Mouse (Mus musculus) liver, embryonic 16.5 days (tissue): Measurements from ENCODE around the gene Tgfb2. TPM values are rescaled to one million over a fixed set of nuclear protein-coding genes. Genes with fewer than 3 reads are reported as not detected.

Experiments used
- ATAC-seq: fragments of 200-750 bp; cut with Nextera tagmentation; 2 replicates; pipeline ENCODE4 v1.8.0; 2017; ENCODE audit warnings: low read depth, mild to moderate bottlenecking, moderate number of reproducible peaks, moderate library complexity
- H3K27ac ChIP-seq: fragments of 300-500 bp; sonication (generic); 2 replicates; pipeline ENCODE4 v1.5.1; 2014; ENCODE audit warnings: mild to moderate bottlenecking, low read length
- H3K27me3 ChIP-seq: fragments of 300-500 bp; sonication (generic); 2 replicates; pipeline ENCODE4 v1.6.1; 2014; ENCODE audit warnings: low read depth, low read length, mixed read lengths; ENCODE audit not compliant: control insufficient read depth, insufficient read depth
- H3K36me3 ChIP-seq: fragments of 300-500 bp; sonication (generic); 2 replicates; pipeline ENCODE4 v1.6.1; 2014; ENCODE audit warnings: mild to moderate bottlenecking; ENCODE audit not compliant: control insufficient read depth, insufficient read depth
- H3K4me1 ChIP-seq: fragments of 300-500 bp; sonication (generic); 2 replicates; pipeline ENCODE4 v1.6.1; 2014; ENCODE audit warnings: low read depth, low read length, mixed read lengths; ENCODE audit not compliant: control insufficient read depth
- H3K4me2 ChIP-seq: fragments of 300-500 bp; sonication (generic); 2 replicates; pipeline ENCODE4 v1.6.1; 2014; ENCODE audit warnings: low read depth, low read length, mixed read lengths
- H3K4me3 ChIP-seq: fragments of 300-500 bp; sonication (generic); 2 replicates; pipeline ENCODE4 v1.5.1; 2014; ENCODE audit warnings: low read depth, mild to moderate bottlenecking, low read length
- H3K9ac ChIP-seq: fragments of 300-500 bp; sonication (generic); 2 replicates; pipeline ENCODE4 v1.6.1; 2014; ENCODE audit warnings: low read depth, low read length
- H3K9me3 ChIP-seq: fragments of 300-500 bp; sonication (generic); replicated peaks from 2 replicates; pipeline ENCODE4 v1.6.1; 2016; ENCODE audit warnings: low read length; ENCODE audit not compliant: control insufficient read depth
- whole genome bisulfite sequencing: fragments of 180-500 bp; shearing (Covaris S2); extraction: QIAGEN DNeasy Blood & Tissue Kit; methylation state at CpG from one replicate; pipeline ENCODE4 v1.1.7; 2014; ENCODE audit not compliant: insufficient replicate concordance; 5-methylcytosine and 5-hydroxymethylcytosine counted together
- polyA plus RNA-seq: library from polyadenylated mRNA; unstranded; fragments of >200 nt; fragmentation: Nextera tagmentation; extraction: Ambion mirVana; gene quantifications from 2 replicates; pipeline ENCODE4 v1.2.1, GENCODE M21; 2015

Gene Tgfb2
- polyA plus RNA-seq, 1 experiment from 2014 or later, result 1.7 TPM

DNA sequence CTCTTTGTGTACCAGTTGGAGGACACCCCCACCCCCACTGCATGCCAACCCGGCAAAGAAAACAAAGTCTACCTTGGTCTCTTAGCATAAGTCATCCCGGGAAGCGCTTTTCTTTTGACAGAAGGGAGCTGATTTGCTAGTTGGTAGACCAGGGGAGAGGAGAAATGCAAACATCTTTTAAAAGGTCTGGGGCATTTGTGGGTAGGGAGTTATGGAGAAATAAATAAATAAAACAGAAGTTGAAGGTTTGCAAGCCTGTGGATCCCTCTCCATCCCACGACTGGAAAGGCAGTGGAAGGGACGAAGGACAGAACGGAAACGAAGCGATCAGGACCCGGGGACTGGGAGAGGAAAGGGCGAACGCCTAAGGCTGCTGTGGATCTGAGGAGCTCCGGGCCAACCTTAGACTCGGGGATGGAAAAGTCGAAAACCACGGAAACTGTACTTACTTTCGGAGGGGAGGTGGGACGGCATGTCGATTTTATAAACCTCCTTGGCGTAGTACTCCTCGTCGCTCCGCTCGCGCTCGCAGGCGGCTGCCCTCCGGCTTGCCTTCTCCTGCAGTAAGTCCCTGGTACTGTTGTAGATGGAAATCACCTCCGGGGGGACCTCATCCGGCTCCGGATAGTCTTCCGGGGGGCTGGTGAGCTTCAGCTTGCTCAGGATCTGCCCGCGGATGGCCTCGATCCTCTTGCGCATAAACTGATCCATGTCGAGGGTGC lies 1.6 kb downstream of the Tgfb2 start:
- Histone ChIP-seq H3K4me2 (peak overlapping the region; percentile 69), H3K4me3 (peak overlapping the region; percentile 55), H3K9me3 (no peaks in the 10 kb centered on the region), H3K9ac (no peak overlapping the region), H3K27me3 (peaks cover 30% of the 10 kb centered on the region), H3K27ac (no peak overlapping the region), H3K4me1 (no peaks in the 10 kb centered on the region; the same call in none of the 2 replicates), H3K36me3 (no peaks in the 10 kb centered on the region)
- ATAC-seq, result no peak
- WGBS, result 1% methylated on average over 36 of the region's 36 CpGs

DNA sequence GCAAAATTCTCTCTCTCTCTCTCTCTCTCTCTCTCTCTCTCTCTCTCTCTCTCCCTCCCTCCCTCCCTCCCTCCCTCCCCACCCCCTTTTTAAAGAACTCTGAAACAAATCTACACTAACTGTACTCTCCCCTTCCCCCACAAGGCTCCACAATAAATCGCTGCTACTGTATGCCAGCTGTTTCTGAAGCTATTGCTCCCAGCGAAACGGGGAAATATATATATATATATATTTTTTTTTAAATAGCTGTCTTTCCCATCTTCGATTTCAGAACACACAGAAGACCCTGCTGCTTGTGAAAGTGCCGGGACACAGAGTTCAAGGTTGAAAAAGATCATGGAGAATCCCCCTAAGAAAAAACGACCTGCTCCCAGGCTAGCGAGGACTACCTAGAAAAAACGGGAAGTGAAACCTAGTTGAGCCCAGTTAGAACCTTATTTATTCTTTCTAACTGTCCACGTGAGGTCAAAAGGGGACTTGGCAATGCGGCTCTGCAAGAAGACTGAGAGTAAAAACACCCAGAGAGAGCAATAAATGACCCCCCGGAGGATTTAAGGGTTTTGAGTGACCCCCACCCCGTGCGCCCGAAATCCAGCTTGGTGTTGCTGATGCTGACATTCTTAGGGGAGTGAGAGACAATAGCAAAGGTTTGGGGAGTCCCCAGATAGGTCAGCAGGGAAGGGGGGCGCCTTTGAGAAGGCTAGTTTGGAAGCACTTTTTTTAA lies 2.4 kb downstream of the Tgfb2 start:
- Histone ChIP-seq H3K9me3 (no peaks in the 10 kb centered on the region), H3K4me3 (peak overlapping the region; percentile 55), H3K4me1 (no peaks in the 10 kb centered on the region; the same call in none of the 2 replicates), H3K9ac (no peak overlapping the region), H3K36me3 (no peaks in the 10 kb centered on the region), H3K4me2 (peak overlapping the region; percentile 69), H3K27ac (no peak overlapping the region), H3K27me3 (peaks cover 30% of the 10 kb centered on the region)
- WGBS, result under 1% methylated on average over 15 of the region's 15 CpGs
- no peak for ATAC-seq

GRCm38 (mm10) chr1:186702391-186703255 lies 3.2 kb downstream of the Tgfb2 start:
- Histone ChIP-seq H3K4me1 (no peaks in the 10 kb centered on the region; the same call in none of the 2 replicates), H3K27me3 (peaks cover 30% of the 10 kb centered on the region), H3K27ac (no peak overlapping the region), H3K4me2 (no peak overlapping the region), H3K4me3 (no peak overlapping the region), H3K9me3 (no peaks in the 10 kb centered on the region), H3K9ac (no peak overlapping the region), H3K36me3 (no peaks in the 10 kb centered on the region)
- 27% methylated on average over 15 of the region's 15 CpGs for WGBS
- ATAC-seq, result no peak

DNA sequence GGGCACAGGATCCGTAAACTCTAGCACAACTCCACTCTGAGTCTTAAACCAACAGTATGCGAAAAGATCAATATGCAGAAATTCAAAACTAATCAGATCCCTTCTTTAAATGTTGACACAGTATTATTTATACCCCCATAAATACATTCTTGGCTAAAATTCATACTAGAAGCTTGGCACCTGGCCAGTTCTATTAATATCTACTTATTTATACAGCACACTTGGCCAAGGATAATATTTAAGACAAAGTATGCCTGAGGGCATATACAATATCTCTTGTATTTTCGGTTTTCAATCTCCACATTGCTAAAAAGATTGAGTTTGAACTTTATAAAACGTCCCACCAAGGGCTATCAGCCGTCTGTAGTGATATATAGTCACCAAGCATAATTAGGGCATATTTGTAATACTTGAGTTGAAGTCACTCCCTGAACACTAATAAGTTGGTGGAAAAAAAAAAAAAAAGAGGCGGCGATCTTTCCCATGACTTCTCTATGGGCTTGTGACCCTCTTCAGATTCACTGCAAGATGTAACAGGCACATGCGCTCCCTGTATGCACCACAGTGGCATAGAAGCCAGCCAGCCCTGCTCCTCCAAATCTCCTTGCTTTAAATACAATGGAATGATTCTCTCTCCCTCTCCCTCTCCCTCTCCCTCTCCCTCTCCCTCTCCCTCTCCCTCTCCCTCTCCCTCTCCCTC lies 4.4 kb downstream of the Tgfb2 start:
- Histone ChIP-seq H3K27ac (no peak overlapping the region), H3K4me3 (no peak overlapping the region), H3K4me2 (no peak overlapping the region), H3K36me3 (no peaks in the 10 kb centered on the region), H3K9me3 (no peaks in the 10 kb centered on the region), H3K4me1 (no peaks in the 10 kb centered on the region; the same call in none of the 2 replicates), H3K9ac (no peak overlapping the region), H3K27me3 (peaks cover 30% of the 10 kb centered on the region)
- 61% methylated on average over 8 of the region's 8 CpGs for WGBS
- no peak for ATAC-seq

GRCm38 (mm10) chr1:186700496-186700895 lies 5.3 kb downstream of the Tgfb2 start:
- Histone ChIP-seq H3K27ac (no peak overlapping the region), H3K36me3 (no peaks in the 10 kb centered on the region), H3K9ac (no peak overlapping the region), H3K4me1 (no peaks in the 10 kb centered on the region; the same call in none of the 2 replicates), H3K9me3 (no peaks in the 10 kb centered on the region), H3K27me3 (peaks cover 24% of the 10 kb centered on the region), H3K4me2 (no peak overlapping the region), H3K4me3 (no peak overlapping the region)
- no peak for ATAC-seq
- 49% methylated on average over 3 of the region's 3 CpGs for WGBS

DNA sequence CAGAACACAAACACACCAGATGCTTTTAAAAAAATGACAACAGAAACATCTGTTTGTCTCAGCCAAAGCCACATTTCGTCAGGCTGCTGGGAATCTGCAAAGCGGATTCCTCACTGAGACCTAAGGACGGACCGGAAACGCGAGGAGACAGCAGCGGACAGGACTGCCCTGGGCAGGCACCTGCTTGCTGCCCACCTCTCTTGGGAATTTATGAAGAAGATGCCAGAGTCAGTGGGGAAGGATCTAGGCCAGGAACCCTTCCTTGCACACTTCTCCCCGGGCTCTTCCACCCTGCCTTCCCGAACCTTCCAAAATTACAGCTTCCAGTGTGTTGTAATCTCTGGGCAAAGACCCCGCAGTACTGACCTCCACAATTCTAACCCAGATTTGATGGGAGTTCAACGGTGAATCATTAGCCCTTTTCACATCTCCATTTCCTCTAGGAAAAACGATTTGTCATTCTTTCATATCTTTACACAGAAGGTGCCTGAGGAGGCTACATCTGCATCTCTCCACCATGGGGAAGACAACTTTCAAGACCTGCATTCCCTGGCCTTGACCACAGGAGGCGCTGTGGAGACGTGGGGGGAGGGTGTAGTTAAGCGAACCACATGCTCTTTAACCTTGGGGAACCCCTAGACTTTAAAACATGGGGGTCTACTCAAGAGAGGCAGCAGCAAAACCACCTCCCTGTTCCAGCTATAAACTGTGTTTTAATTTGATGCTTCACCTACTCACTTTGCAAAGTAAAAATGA lies 7.0 kb downstream of the Tgfb2 start:
- no peaks in the 10 kb centered on the region; the same call in 1 of the 2 replicates for H3K4me1 ChIP-seq
- no peak overlapping the region for H3K4me2 ChIP-seq
- no peak overlapping the region for H3K27ac ChIP-seq
- 57% methylated on average over 15 of the region's 15 CpGs for whole genome bisulfite sequencing
- no peak for ATAC-seq
- peaks cover 8% of the 10 kb centered on the region for H3K27me3 ChIP-seq
- no peaks in the 10 kb centered on the region for H3K9me3 ChIP-seq
- no peaks in the 10 kb centered on the region for H3K36me3 ChIP-seq
- H3K4me3 ChIP-seq, result no peak overlapping the region
- no peak overlapping the region for H3K9ac ChIP-seq

GRCm38 (mm10) chr1:186696231-186696630 lies 9.6 kb downstream of the Tgfb2 start:
- no peak overlapping the region for H3K9ac ChIP-seq
- H3K4me1 ChIP-seq, result no peaks in the 10 kb centered on the region
- H3K36me3 ChIP-seq, result no peaks in the 10 kb centered on the region
- H3K9me3 ChIP-seq, result no peaks in the 10 kb centered on the region
- H3K27me3 ChIP-seq, result no peaks in the 10 kb centered on the region
- no peak overlapping the region for H3K4me3 ChIP-seq
- no peak for ATAC-seq
- no peak overlapping the region for H3K27ac ChIP-seq
- 57% methylated on average over 9 of the region's 9 CpGs for WGBS
- H3K4me2 ChIP-seq, result no peak overlapping the region

- H3K27ac ChIP-seq, result no peak overlapping the region
- no peak for ATAC-seq
Observed at GRCm38 (mm10) chr1:186695361-186695760, 10.4 kb downstream of the Tgfb2 start.

More at GRCm38 (mm10) chr1:186695361-186695760, 10.4 kb downstream of the Tgfb2 start:
- Histone ChIP-seq H3K4me3 (no peak overlapping the region), H3K4me2 (no peak overlapping the region), H3K9ac (no peak overlapping the region), H3K9me3 (no peaks in the 10 kb centered on the region), H3K36me3 (no peaks in the 10 kb centered on the region), H3K27me3 (no peaks in the 10 kb centered on the region), H3K4me1 (no peaks in the 10 kb centered on the region)
- 61% methylated on average over 4 of the region's 4 CpGs for WGBS
